Mouse (Mus musculus): ENCODE data around the gene Llph.

DNA sequence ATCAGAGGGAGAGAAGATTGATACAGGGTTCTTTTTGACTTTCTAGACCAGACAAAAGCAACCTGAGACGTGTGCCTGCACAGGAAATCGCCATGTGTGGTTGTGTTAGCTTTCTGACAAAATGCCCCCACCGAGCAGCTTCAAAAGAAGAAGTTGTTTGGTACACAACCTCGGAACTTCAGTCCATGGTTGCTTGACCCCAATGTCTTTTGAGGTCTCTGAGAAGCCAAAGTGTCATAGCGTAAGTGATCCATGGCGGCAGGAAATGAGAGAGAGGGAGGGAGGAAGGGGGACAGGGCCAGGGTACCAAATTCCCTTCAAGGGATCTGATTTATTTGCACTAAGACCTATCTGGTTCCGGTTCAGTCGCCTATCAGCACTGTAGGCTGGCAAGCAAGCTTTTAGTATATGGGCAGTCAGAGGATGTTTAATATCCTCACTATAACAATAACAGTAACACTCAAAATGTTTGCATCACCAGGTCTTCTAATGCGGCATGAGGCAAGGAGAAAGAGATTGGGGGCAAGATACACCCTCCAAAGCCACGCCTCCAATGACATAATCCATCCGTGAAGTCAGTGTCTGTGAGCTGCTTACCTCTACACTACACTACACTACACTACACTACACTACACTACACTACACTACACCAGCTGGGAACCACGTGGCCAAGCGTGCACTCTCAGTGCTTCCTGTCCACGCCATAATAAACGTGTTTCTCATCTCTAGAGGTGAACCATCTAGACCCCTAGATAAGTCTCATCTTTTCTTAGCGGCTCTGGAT, 24.2 kb upstream of the Llph start:
- TF ChIP-seq POLR2A (IDR thresholded peaks at IDR 0.05; ENCODE audit: low read depth, low read length) (no peak), CTCF (IDR thresholded peaks at IDR 0.05; ENCODE audit: borderline replicate concordance, insufficient read depth, low read length) (no peak)
